Mouse (Mus musculus) limb, embryonic 10.5 days (tissue): Measurements from ENCODE around the gene L3hypdh. TPM values are rescaled to one million over a fixed set of nuclear protein-coding genes. Genes with fewer than 3 reads are reported as not detected.

ENCODE experiments used
- DNase-seq: peaks from one replicate; pipeline ENCODE4 v3.0.0-alpha.2; 2017; ENCODE audit warnings: low spot score
- H3K27ac ChIP-seq: fragments of 300-500 bp; sonication (generic); 2 replicates; pipeline ENCODE4 v1.5.1; 2016; ENCODE audit warnings: mild to moderate bottlenecking
- H3K27me3 ChIP-seq: fragments of 300-500 bp; sonication (generic); 2 replicates; pipeline ENCODE4 v1.6.1; 2016; ENCODE audit warnings: low read depth, mild to moderate bottlenecking; ENCODE audit not compliant: poor library complexity, severe bottlenecking
- H3K36me3 ChIP-seq: fragments of 300-500 bp; sonication (generic); 2 replicates; pipeline ENCODE4 v1.6.1; 2016; ENCODE audit warnings: mild to moderate bottlenecking, moderate library complexity
- H3K4me1 ChIP-seq: fragments of 300-500 bp; sonication (generic); 2 replicates; pipeline ENCODE4 v1.6.1; 2016
- H3K4me3 ChIP-seq: fragments of 300-500 bp; sonication (generic); 2 replicates; pipeline ENCODE4 v1.5.1; 2016; ENCODE audit warnings: mild to moderate bottlenecking, moderate library complexity
- H3K9me3 ChIP-seq: fragments of 300-500 bp; sonication (generic); replicated peaks from 2 replicates; pipeline ENCODE4 v1.6.1; 2016; ENCODE audit warnings: mild to moderate bottlenecking
- WGBS: fragments of 180-500 bp; shearing (Covaris S2); methylation state at CpG from one replicate; pipeline ENCODE4 v1.1.7; 2016; 5-methylcytosine and 5-hydroxymethylcytosine counted together
- polyA plus RNA-seq: library from polyadenylated mRNA; unstranded; fragments of >200 nt; fragmentation: Nextera tagmentation; extraction: Ambion mirVana; gene quantifications from 2 replicates; pipeline ENCODE4 v1.2.1, GENCODE M21; 2016

The L3hypdh gene
- polyA plus RNA-seq = 7.4 and 9.9 TPM in 2 replicates

- Histone ChIP-seq H3K36me3 (peaks cover 8% of the 10 kb centered on the region), H3K4me1 (peaks cover 37% of the 10 kb centered on the region), H3K4me3 (peak within 1 kb of the TSS; percentile 77), H3K9me3 (no peaks in the 10 kb centered on the region), H3K27ac (peak within 1 kb of the TSS; percentile 95), H3K27me3 (no peaks in the 10 kb centered on the region)
- DNase-seq = peak; percentile 99
- WGBS = under 1% methylated on average over 60 of the region's 60 CpGs
Measured at GRCm38 (mm10) chr12:72085329-72086165, at the start of gene L3hypdh, which contains the start of gene Jkamp. Gene L3hypdh, minus strand, starts transcription at chr12:72085439. Gene Jkamp, plus strand, starts transcription at chr12:72085589.

- DNase-seq = no peak
- 87% methylated on average over 10 of the region's 10 CpGs for WGBS
- Histone ChIP-seq H3K9me3 (no peaks in the 10 kb centered on the region), H3K4me1 (no peaks in the 10 kb centered on the region), H3K27me3 (no peaks in the 10 kb centered on the region), H3K27ac (no peak overlapping the region), H3K4me3 (no peak overlapping the region), H3K36me3 (no peaks in the 10 kb centered on the region)
Measured at GRCm38 (mm10) chr12:72129203-72129602, 44.0 kb upstream of the L3hypdh start.

- Histone ChIP-seq H3K4me1 (no peaks in the 10 kb centered on the region), H3K36me3 (no peaks in the 10 kb centered on the region), H3K27ac (no peak overlapping the region), H3K9me3 (no peaks in the 10 kb centered on the region), H3K4me3 (no peak overlapping the region), H3K27me3 (no peaks in the 10 kb centered on the region)
- 81% methylated on average over 21 of the region's 23 CpGs for WGBS
- no peak for DNase-seq
Measured at GRCm38 (mm10) chr12:72115686-72116345, 30.6 kb upstream of the L3hypdh start.

GRCm38 (mm10) chr12:72115126-72115525, 29.9 kb upstream of the L3hypdh start:
- Histone ChIP-seq H3K36me3 (no peaks in the 10 kb centered on the region), H3K27me3 (no peaks in the 10 kb centered on the region)
- WGBS = 86% methylated on average over 6 of the region's 6 CpGs

GRCm38 (mm10) chr12:72104525-72105281, 19.5 kb upstream of the L3hypdh start:
- H3K9me3 ChIP-seq = no peaks in the 10 kb centered on the region
- no peak overlapping the region for H3K4me3 ChIP-seq
- H3K36me3 ChIP-seq = peaks cover 17% of the 10 kb centered on the region
- 32% methylated on average over 14 of the region's 14 CpGs for WGBS
- peaks cover 3% of the 10 kb centered on the region; the same call in 1 of the 2 replicates for H3K4me1 ChIP-seq
- H3K27me3 ChIP-seq = no peaks in the 10 kb centered on the region
- no peak overlapping the region for H3K27ac ChIP-seq
- peak; percentile 48 for DNase-seq

More at GRCm38 (mm10) chr12:72115126-72115525, 29.9 kb upstream of the L3hypdh start:
- no peaks in the 10 kb centered on the region for H3K4me1 ChIP-seq
- DNase-seq = no peak
- H3K4me3 ChIP-seq = no peak overlapping the region
- no peak overlapping the region for H3K27ac ChIP-seq
- no peaks in the 10 kb centered on the region for H3K9me3 ChIP-seq

GRCm38 (mm10) chr12:72104027-72104426, 18.8 kb upstream of the L3hypdh start:
- H3K4me3 ChIP-seq = no peak overlapping the region
- H3K27ac ChIP-seq = no peak overlapping the region
- no peaks in the 10 kb centered on the region for H3K27me3 ChIP-seq
- DNase-seq = no peak
- WGBS = 89% methylated on average over 5 of the region's 5 CpGs
- peaks cover 22% of the 10 kb centered on the region for H3K36me3 ChIP-seq
- no peaks in the 10 kb centered on the region for H3K9me3 ChIP-seq
- peaks cover 3% of the 10 kb centered on the region; the same call in 1 of the 2 replicates for H3K4me1 ChIP-seq

GRCm38 (mm10) chr12:72102776-72103175, 17.5 kb upstream of the L3hypdh start:
- H3K27ac ChIP-seq = no peak overlapping the region
- DNase-seq = no peak
- H3K4me3 ChIP-seq = no peak overlapping the region
- H3K36me3 ChIP-seq = peaks cover 30% of the 10 kb centered on the region
- H3K4me1 ChIP-seq = peaks cover 3% of the 10 kb centered on the region; the same call in 1 of the 2 replicates
- no peaks in the 10 kb centered on the region for H3K27me3 ChIP-seq
- no peaks in the 10 kb centered on the region for H3K9me3 ChIP-seq
- 88% methylated on average over 6 of the region's 6 CpGs for WGBS

GRCm38 (mm10) chr12:72096966-72097365, 11.7 kb upstream of the L3hypdh start:
- no peak overlapping the region for H3K4me3 ChIP-seq
- H3K27ac ChIP-seq = no peak overlapping the region
- no peaks in the 10 kb centered on the region for H3K4me1 ChIP-seq
- 96% methylated on average over 8 of the region's 8 CpGs for WGBS
- no peaks in the 10 kb centered on the region for H3K9me3 ChIP-seq
- no peaks in the 10 kb centered on the region for H3K27me3 ChIP-seq
- H3K36me3 ChIP-seq = peaks cover 86% of the 10 kb centered on the region
- no peak for DNase-seq

GRCm38 (mm10) chr12:72089802-72090201, 4.6 kb upstream of the L3hypdh start:
- Histone ChIP-seq H3K9me3 (no peaks in the 10 kb centered on the region), H3K36me3 (peaks cover 51% of the 10 kb centered on the region), H3K4me1 (peaks cover 17% of the 10 kb centered on the region), H3K27ac (no peak overlapping the region), H3K27me3 (no peaks in the 10 kb centered on the region), H3K4me3 (no peak overlapping the region)
- DNase-seq = no peak
- WGBS = 91% methylated on average over 4 of the region's 4 CpGs

GRCm38 (mm10) chr12:72086166-72086825, 1.1 kb upstream of the L3hypdh start:
- Histone ChIP-seq H3K36me3 (peaks cover 16% of the 10 kb centered on the region), H3K27ac (peak overlapping the region; percentile 95), H3K9me3 (no peaks in the 10 kb centered on the region), H3K4me1 (peaks cover 37% of the 10 kb centered on the region), H3K27me3 (no peaks in the 10 kb centered on the region), H3K4me3 (peak overlapping the region; percentile 77)
- DNase-seq = no peak
- WGBS = 3% methylated on average over 18 of the region's 18 CpGs

- H3K4me1 ChIP-seq = peaks cover 37% of the 10 kb centered on the region
- no peak for DNase-seq
- no peaks in the 10 kb centered on the region for H3K27me3 ChIP-seq
- H3K27ac ChIP-seq = peak overlapping the region; percentile 95
- H3K9me3 ChIP-seq = no peaks in the 10 kb centered on the region
- peaks cover 3% of the 10 kb centered on the region for H3K36me3 ChIP-seq
- peak overlapping the region; percentile 77 for H3K4me3 ChIP-seq
- 0% methylated on average over 31 of the region's 31 CpGs for WGBS
Measured at GRCm38 (mm10) chr12:72085024-72085328, 263 bp downstream of the L3hypdh start.

- Histone ChIP-seq H3K27ac (peak overlapping the region; percentile 95), H3K4me1 (peaks cover 37% of the 10 kb centered on the region), H3K27me3 (no peaks in the 10 kb centered on the region), H3K9me3 (no peaks in the 10 kb centered on the region), H3K4me3 (peak overlapping the region; percentile 77), H3K36me3 (no peaks in the 10 kb centered on the region)
- 5% methylated on average over 46 of the region's 46 CpGs for WGBS
- no peak for DNase-seq
Measured at GRCm38 (mm10) chr12:72084261-72085023, 797 bp downstream of the L3hypdh start.
